Mouse (Mus musculus) stomach, embryonic 14.5 days (tissue): ENCODE measurements around the gene Evx2. TPM values are rescaled to one million over a fixed set of nuclear protein-coding genes. Genes with fewer than 3 reads are reported as not detected.

Experiments used
- ATAC-seq: fragments of 200-750 bp; cut with Nextera tagmentation; 2 replicates; pipeline ENCODE4 v1.8.0; 2017; ENCODE audit warnings: low read depth, moderate TSS enrichment; ENCODE audit not compliant: insufficient number of reproducible peaks, insufficient read depth, low FRiP score
- H3K27ac ChIP-seq: fragments of 300-500 bp; sonication (generic); 2 replicates; pipeline ENCODE4 v1.5.1; 2014; ENCODE audit warnings: mild to moderate bottlenecking, low read length, moderate library complexity, mixed read lengths
- H3K27me3 ChIP-seq: fragments of 300-500 bp; sonication (generic); 2 replicates; pipeline ENCODE4 v1.6.1; 2014; ENCODE audit warnings: low read length, control low read depth, mixed read lengths; ENCODE audit not compliant: control insufficient read depth, insufficient read depth
- H3K36me3 ChIP-seq: fragments of 300-500 bp; sonication (generic); 2 replicates; pipeline ENCODE4 v1.6.1; 2014; ENCODE audit warnings: mild to moderate bottlenecking, control low read depth, low read length, moderate library complexity, mixed read lengths; ENCODE audit not compliant: control insufficient read depth, insufficient read depth
- H3K4me1 ChIP-seq: fragments of 300-500 bp; sonication (generic); 2 replicates; pipeline ENCODE4 v1.6.1; 2014; ENCODE audit warnings: low read length, control low read depth, mixed read lengths; ENCODE audit not compliant: control insufficient read depth, insufficient read depth
- H3K4me2 ChIP-seq: fragments of 300-500 bp; sonication (generic); replicated peaks from 2 replicates; pipeline ENCODE4 v1.6.1; 2014; ENCODE audit warnings: low read depth, low read length, control low read depth
- H3K4me3 ChIP-seq: fragments of 300-500 bp; sonication (generic); 2 replicates; pipeline ENCODE4 v1.5.1; 2014; ENCODE audit warnings: low read depth, low read length, control low read depth
- H3K9ac ChIP-seq: fragments of 300-500 bp; sonication (generic); replicated peaks from 2 replicates; pipeline ENCODE4 v1.6.1; 2014; ENCODE audit warnings: low read depth, mild to moderate bottlenecking, control low read depth, low read length, moderate library complexity, mixed read lengths
- H3K9me3 ChIP-seq: fragments of 300-500 bp; sonication (generic); 2 replicates; pipeline ENCODE4 v1.6.1; 2016; ENCODE audit warnings: low read depth, low read length, control low read depth; ENCODE audit not compliant: control insufficient read depth
- WGBS: fragments of 180-500 bp; shearing (Covaris S2); extraction: QIAGEN DNeasy Blood & Tissue Kit; methylation state at CpG from one replicate; pipeline ENCODE4 v1.1.7; 2014; 5-methylcytosine and 5-hydroxymethylcytosine counted together
- polyA plus RNA-seq: library from polyadenylated mRNA; unstranded; fragments of >200 nt; fragmentation: Nextera tagmentation; extraction: Ambion mirVana; gene quantifications from 2 replicates; pipeline ENCODE4 v1.2.1, GENCODE M21; 2014

Evx2 gene
- polyA plus RNA-seq, 1 experiment from 2014 or later, result not detected

GRCm38 (mm10) chr2:74635412-74635811 is 23.9 kb downstream of the Evx2 start:
- Histone ChIP-seq H3K27me3 (no peaks in the 10 kb centered on the region), H3K27ac (no peak overlapping the region), H3K9ac (no peak overlapping the region), H3K9me3 (no peaks in the 10 kb centered on the region), H3K4me2 (no peak overlapping the region), H3K4me3 (no peak overlapping the region), H3K36me3 (no peaks in the 10 kb centered on the region), H3K4me1 (no peaks in the 10 kb centered on the region)
- WGBS, result 67% methylated on average over 4 of the region's 4 CpGs
- ATAC-seq, result no peak

DNA sequence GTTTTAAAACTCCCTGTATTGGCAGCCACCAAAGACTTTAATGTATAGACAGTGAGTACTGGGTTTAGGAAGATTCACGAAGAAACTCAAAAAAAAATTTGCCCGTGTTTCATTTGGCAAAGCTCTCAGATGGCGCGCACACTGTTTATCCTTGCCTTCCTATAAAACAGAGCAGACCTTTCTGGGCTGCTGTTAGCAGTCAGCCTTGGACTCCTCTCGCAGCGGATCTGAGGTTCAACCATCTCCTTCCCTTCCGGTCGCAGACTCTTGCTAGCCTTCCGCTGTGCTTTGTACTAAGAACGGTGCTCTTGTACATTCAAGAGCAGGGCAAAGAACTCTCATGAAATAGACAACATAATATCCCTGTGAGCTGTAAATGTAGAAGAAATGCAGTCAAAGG is 39.0 kb downstream of the Evx2 start:
- no peaks in the 10 kb centered on the region for H3K4me1 ChIP-seq
- no peak overlapping the region for H3K4me3 ChIP-seq
- no peaks in the 10 kb centered on the region for H3K27me3 ChIP-seq
- H3K27ac ChIP-seq, result no peak overlapping the region
- WGBS, result 81% methylated on average over 10 of the region's 10 CpGs
- H3K4me2 ChIP-seq, result no peak overlapping the region
- H3K9me3 ChIP-seq, result no peaks in the 10 kb centered on the region
- no peak overlapping the region for H3K9ac ChIP-seq
- no peaks in the 10 kb centered on the region for H3K36me3 ChIP-seq
- no peak for ATAC-seq

DNA sequence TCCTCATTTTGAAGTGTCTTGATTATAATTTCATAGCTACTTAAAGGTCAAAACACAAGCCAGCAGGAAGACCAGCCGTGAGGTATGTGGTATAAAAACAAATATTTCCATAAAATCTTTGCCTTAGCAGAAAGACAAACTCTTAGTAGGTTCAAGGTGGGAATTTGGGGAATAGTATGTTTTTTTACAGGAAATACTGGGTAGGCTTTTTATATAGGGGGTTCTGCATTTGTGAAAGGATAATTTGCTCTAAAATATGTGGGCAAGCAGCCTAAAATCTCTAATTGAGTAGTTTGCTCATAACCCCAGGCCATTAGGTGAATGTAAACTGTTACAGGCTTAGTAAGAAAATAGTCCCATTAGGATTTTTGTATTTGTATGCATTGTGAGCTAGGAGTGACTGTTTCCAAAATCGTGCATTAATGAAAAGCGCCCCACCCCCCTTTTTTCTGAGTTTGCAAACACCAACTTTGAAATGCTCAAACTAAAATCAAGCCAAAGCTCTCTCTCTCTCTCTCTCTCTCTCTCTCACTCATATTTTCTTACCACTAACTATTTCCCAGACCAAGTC is 39.6 kb downstream of the Evx2 start:
- H3K9ac ChIP-seq, result no peak overlapping the region
- no peak overlapping the region for H3K27ac ChIP-seq
- WGBS, result 85% methylated on average over 3 of the region's 3 CpGs
- H3K4me1 ChIP-seq, result no peaks in the 10 kb centered on the region
- no peak overlapping the region for H3K4me2 ChIP-seq
- no peaks in the 10 kb centered on the region for H3K9me3 ChIP-seq
- no peak for ATAC-seq
- H3K27me3 ChIP-seq, result no peaks in the 10 kb centered on the region
- H3K36me3 ChIP-seq, result no peaks in the 10 kb centered on the region
- no peak overlapping the region for H3K4me3 ChIP-seq

DNA sequence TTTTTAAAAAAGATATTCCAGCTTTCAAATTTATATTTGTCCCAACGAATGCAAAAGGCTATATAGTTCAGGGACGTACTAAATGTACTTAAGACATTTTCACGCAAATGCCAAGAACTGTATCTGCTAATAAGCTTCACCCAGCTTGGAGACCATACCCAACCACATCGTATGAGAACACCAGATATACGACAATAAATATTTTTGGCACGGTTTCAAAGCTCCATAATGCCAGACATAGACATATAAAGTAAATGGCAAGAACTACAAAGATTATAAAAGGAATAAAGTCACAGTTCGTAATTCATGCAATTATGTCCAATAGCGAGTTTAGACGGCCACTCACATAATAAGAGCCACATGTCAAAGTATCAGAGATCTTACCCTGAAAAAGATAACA is 41.7 kb downstream of the Evx2 start:
- H3K9ac ChIP-seq, result no peak overlapping the region
- no peaks in the 10 kb centered on the region for H3K9me3 ChIP-seq
- H3K27me3 ChIP-seq, result no peaks in the 10 kb centered on the region
- WGBS, result 82% methylated on average over 9 of the region's 9 CpGs
- no peaks in the 10 kb centered on the region for H3K4me1 ChIP-seq
- H3K4me2 ChIP-seq, result no peak overlapping the region
- no peak overlapping the region for H3K27ac ChIP-seq
- no peaks in the 10 kb centered on the region for H3K36me3 ChIP-seq
- no peak for ATAC-seq
- no peak overlapping the region for H3K4me3 ChIP-seq

- H3K27me3 ChIP-seq, result no peaks in the 10 kb centered on the region
- WGBS, result 85% methylated on average over 4 of the region's 4 CpGs
- H3K4me2 ChIP-seq, result no peak overlapping the region
- no peaks in the 10 kb centered on the region for H3K4me1 ChIP-seq
- no peak overlapping the region for H3K9ac ChIP-seq
- no peaks in the 10 kb centered on the region for H3K9me3 ChIP-seq
- H3K4me3 ChIP-seq, result no peak overlapping the region
- ATAC-seq, result no peak
- no peak overlapping the region for H3K27ac ChIP-seq
- no peaks in the 10 kb centered on the region for H3K36me3 ChIP-seq
These were observed 48.0 kb downstream of the Evx2 start for GRCm38 (mm10) chr2:74611406-74611805.

DNA sequence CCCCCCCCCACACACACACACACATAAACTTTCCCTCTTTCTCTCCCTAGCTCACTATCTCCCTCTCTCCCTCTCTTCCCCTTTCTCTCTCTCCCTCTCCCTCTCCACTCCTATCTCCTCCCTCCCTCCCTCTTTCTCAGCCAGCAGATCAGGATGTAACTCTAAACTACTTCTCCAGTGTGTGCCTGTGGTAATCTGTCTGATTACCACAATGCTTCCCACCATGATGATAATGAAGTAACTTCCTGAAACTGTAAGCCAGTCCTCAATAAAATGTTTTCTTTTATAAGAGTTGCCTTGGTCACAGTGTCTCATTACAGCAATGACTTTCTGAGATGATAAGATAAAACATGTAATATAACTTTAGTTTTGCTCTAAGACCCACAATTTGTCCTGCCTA is 50.0 kb downstream of the Evx2 start:
- H3K4me3 ChIP-seq, result no peak overlapping the region
- H3K36me3 ChIP-seq, result no peaks in the 10 kb centered on the region
- no peak for ATAC-seq
- no peaks in the 10 kb centered on the region for H3K27me3 ChIP-seq
- H3K4me1 ChIP-seq, result no peaks in the 10 kb centered on the region
- H3K9me3 ChIP-seq, result no peaks in the 10 kb centered on the region
- no peak overlapping the region for H3K27ac ChIP-seq
- no peak overlapping the region for H3K9ac ChIP-seq
- no peak overlapping the region for H3K4me2 ChIP-seq

GRCm38 (mm10) chr2:74606087-74606760 is 53.1 kb downstream of the Evx2 start:
- Histone ChIP-seq H3K36me3 (no peaks in the 10 kb centered on the region), H3K4me3 (no peak overlapping the region), H3K27me3 (no peaks in the 10 kb centered on the region), H3K27ac (no peak overlapping the region), H3K4me1 (no peaks in the 10 kb centered on the region), H3K9ac (no peak overlapping the region), H3K4me2 (no peak overlapping the region), H3K9me3 (no peaks in the 10 kb centered on the region)
- 88% methylated on average over 5 of the region's 5 CpGs for WGBS
- ATAC-seq, result no peak

- no peak overlapping the region for H3K4me2 ChIP-seq
- no peak overlapping the region for H3K4me3 ChIP-seq
- H3K9ac ChIP-seq, result no peak overlapping the region
- no peaks in the 10 kb centered on the region for H3K27me3 ChIP-seq
- 56% methylated on average over 3 of the region's 3 CpGs for whole genome bisulfite sequencing
- no peaks in the 10 kb centered on the region for H3K4me1 ChIP-seq
- H3K27ac ChIP-seq, result no peak overlapping the region
- H3K36me3 ChIP-seq, result no peaks in the 10 kb centered on the region
- no peaks in the 10 kb centered on the region for H3K9me3 ChIP-seq
- ATAC-seq, result no peak
These were observed 55.3 kb downstream of the Evx2 start for GRCm38 (mm10) chr2:74604011-74604410.
